Mouse (Mus musculus) heart, postnatal 0 days (tissue): Measurements from ENCODE around the gene Tmem205.

Source experiments
- CTCF ChIP-seq: IDR thresholded peaks from 2 replicates; pipeline ENCODE4 v1.5.1; 2016; ENCODE audit warnings: antibody characterized with exemption, control low read depth, low read depth
- EP300 ChIP-seq: IDR thresholded peaks from 2 replicates; pipeline ENCODE4 v1.6.1; 2016; ENCODE audit warnings: antibody characterized with exemption, low read depth

DNA sequence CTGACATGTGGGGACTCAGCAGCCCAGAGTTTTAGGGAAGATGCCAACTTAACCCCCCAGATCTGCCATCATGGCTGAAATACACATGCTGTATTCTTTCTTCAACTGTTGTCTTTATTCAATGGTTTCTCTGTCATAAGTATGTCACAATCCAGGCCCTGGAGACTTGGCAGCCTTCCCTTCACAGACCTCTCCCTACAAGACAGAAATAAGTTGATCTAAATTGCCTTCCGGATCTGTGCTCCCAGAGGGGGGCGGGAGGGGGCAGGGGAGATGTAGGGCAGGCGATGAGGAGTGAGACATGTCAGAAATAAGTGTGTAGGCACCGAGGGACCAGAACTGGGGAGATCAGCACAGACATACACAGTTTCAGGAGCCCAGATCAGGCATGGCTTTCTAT is 55.2 kb downstream of the Tmem205 start:
- TF ChIP-seq CTCF (no peak), EP300 (no peak)
